Mouse (Mus musculus) heart, adult 10 weeks (tissue): ENCODE data around the gene Lhx1. TPM values are rescaled to one million over a fixed set of nuclear protein-coding genes. Genes with fewer than 3 reads are reported as not detected.

ENCODE experiments used
- polyA plus RNA-seq: library from polyadenylated mRNA; stranded (reverse); fragments of 350-450 nt; fragmentation: Illumina TruSeq; extraction: RNeasy Lipid Tissue Mini Kit (QIAGEN cat#74804); gene quantifications from one replicate; pipeline ENCODE4 v1.2.3, GENCODE M21; 2014; ENCODE audit warnings: low read depth, low replicate concordance

Gene Lhx1
- polyA plus RNA-seq, result not detected

GRCm38 (mm10) chr11:84525421-84526274 lies at the start of gene Lhx1:
Gene Lhx1 (minus strand): TSS chr11:84525535.

GRCm38 (mm10) chr11:84513171-84514116 lies 11.9 kb downstream of the Lhx1 start, which contains the start of gene Aatf:
Gene Aatf (minus strand): TSS chr11:84513522.

Other genes starting within 250 kb of the Lhx1 start
- gene Aatf, start 12.0 kb downstream of the Lhx1 start, polyA plus RNA-seq, result 12.5 TPM